Mouse (Mus musculus): ENCODE measurements around the gene Kcnj12.

- TF ChIP-seq HCFC1 (IDR thresholded peaks at IDR 0.05; ENCODE audit: low read depth, low read length) (no peak), CTCF (conservative IDR thresholded peaks at IDR 0.05 in 1 of 2, IDR thresholded peaks at IDR 0.05 in 1 of 2; ENCODE audit: low read depth in 2 of 2, low read length in 2 of 2) (no peak), ZKSCAN1 (IDR thresholded peaks at IDR 0.05; ENCODE audit: borderline replicate concordance, low read depth, low read length) (no peak), POLR2A (IDR thresholded peaks at IDR 0.05; ENCODE audit: low read depth, low read length) (no peak), USF1 (IDR thresholded peaks at IDR 0.05; ENCODE audit: low read depth, low read length) (no peak), ZNF384 (IDR thresholded peaks at IDR 0.05; ENCODE audit: low read depth, low read length) (no peak), EP300 (IDR thresholded peaks at IDR 0.05; ENCODE audit: low read length) (no peak)
Observed at GRCm38 (mm10) chr11:61005345-61005744, 17.0 kb upstream of the Kcnj12 start.
